Mouse (Mus musculus): ENCODE measurements at regions not wholly inside any gene's neighbourhood (a gene's known extent, or its start where the extent isn't known, plus 50 kb on each side); places are given as distances from the start of the nearest gene placed in this dataset.
"Not testable (repeated sequence)": the region's sequence is repeated elsewhere in the genome, so short reads cannot be mapped to it uniquely, and the experiment has no call there.

DNA sequence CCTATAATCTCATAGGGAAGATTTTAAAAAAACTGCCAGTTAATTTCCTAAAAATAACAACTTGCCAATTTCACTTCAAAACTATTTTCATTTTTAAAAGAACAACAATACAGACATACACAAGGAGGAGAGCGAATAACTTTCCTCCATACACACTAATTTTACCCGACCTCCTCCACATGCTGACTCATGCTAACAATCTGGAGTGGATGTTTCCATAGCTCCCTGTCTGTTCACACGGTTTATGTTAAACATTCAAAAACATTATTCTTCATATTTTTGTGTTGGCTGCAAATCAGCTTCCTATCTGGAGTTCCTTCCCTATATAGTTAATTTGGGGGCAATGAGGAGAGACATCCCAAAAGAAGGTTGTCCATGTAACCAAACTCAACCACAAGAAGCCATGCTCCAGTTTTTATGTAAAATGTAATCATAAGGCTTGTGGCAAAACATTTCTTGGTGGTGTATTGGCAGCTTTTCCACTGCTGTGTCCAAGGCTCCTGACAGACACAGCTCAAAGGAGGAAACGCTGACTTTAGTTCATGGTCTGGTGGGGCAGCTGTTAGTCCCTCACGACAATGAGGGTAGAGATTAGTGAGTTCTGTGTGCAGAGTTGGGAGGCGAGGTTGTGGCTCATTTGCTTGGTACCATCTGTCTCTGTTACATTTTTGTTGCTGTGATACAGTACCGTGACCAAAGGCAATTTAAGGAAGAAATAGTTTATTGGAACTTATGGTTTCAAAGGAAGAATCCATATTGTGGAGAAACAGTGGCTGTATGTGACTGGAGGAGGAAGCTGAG lies 203.1 kb upstream of the Tmc3 start:
- Histone ChIP-seq H3K4me1 (peaks cover 8% of the 10 kb centered on the region), H3K27ac (0 out of 2 replicates have a peak overlapping the region, but pooled peaks have one; percentile 56), H3K36me3 (no peaks in the 10 kb centered on the region), H3K27me3 (ENCODE audit: insufficient read depth, poor library complexity, severe bottlenecking) (no peaks in the 10 kb centered on the region), H3K4me3 (no peak overlapping the region), H3K9me3 (no peaks in the 10 kb centered on the region)
- no peak for DNase-seq (ENCODE audit: low spot score)
- 69% methylated on average over 7 of the region's 7 CpGs for WGBS

DNA sequence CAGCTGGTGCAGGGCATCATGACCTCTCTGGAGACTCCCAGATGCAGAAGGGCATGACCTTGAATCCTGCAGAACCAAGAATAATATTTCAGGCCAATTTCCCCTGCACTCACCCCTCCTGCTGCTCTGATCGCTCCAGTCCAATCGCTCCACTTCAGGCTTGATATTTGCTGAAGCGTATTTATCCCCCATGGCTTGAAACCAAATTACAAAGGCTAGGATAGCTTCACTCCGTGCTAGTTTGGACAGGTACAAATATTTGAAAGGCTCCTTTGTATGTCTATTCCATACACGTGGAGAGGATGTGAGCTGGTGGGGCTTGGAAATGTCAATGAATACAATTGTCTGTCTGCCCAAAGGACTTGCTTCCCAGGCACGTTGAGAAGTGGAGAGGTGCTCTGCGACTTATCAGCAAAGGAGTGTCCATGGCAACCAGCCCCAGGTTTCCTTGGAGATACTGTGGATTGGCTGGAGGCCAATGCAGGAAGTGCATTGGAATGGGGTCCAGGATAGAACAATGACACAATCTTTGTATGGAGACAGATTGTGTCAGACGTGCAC lies 201.8 kb upstream of the Tmc3 start:
- Histone ChIP-seq H3K36me3 (no peaks in the 10 kb centered on the region), H3K27me3 (ENCODE audit: insufficient read depth, poor library complexity, severe bottlenecking) (no peaks in the 10 kb centered on the region), H3K4me1 (peaks cover 8% of the 10 kb centered on the region), H3K27ac (peak overlapping the region; percentile 10; the same call in 1 of the 2 replicates), H3K4me3 (no peak overlapping the region; the same call in 1 of the 2 replicates), H3K9me3 (no peaks in the 10 kb centered on the region)
- 35% methylated on average over 8 of the region's 8 CpGs for WGBS
- peak; percentile 91 for DNase-seq (ENCODE audit: low spot score)

DNA sequence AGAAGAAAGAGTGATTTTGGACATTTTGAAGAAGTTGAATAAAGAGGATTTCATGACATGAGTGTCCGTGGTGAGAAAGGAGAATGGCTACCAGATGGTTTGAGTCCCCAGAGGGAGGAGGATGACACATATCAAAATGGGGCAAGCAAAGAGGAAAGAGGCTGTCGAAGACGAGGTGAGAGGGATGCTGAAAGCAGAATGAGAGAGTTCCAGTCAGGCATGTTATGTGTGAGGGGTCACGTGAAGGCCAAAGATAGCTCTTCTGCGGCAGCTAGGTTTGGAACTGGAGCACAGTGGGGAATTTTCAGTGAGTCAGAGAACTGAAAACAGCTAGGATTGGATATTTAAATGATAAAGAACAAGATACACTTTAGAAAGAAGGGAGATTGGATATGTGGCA lies 193.3 kb upstream of the Tmc3 start:
- Histone ChIP-seq H3K36me3 (no peaks in the 10 kb centered on the region), H3K4me3 (no peak overlapping the region), H3K4me1 (peaks cover 8% of the 10 kb centered on the region), H3K9me3 (no peaks in the 10 kb centered on the region), H3K27ac (no peak overlapping the region), H3K27me3 (ENCODE audit: insufficient read depth, poor library complexity, severe bottlenecking) (no peaks in the 10 kb centered on the region)
- 45% methylated on average over 5 of the region's 5 CpGs for WGBS
- DNase-seq (ENCODE audit: low spot score) = no peak

DNA sequence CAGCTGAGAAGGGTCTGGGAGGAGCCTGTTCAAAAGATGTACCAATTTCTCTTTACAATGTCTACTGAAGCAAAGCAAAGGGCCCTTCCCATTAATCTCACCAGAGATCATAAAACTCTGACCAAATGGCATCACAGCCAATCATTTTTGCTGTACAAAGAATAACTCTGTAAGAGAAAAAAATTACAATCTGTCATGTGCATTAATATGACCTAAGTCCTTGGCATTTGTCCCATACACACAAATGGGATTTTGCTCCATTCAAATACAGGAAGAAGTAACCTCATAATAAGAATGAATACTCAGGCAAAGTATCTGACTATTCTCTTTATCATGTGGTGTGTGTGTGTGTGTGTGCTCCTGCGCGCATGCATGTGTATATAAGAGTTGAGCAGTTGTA lies 192.5 kb upstream of the Tmc3 start:
- Histone ChIP-seq H3K36me3 (no peaks in the 10 kb centered on the region), H3K4me1 (peaks cover 8% of the 10 kb centered on the region), H3K27ac (no peak overlapping the region), H3K4me3 (no peak overlapping the region), H3K9me3 (no peaks in the 10 kb centered on the region), H3K27me3 (ENCODE audit: insufficient read depth, poor library complexity, severe bottlenecking) (no peaks in the 10 kb centered on the region)
- DNase-seq (ENCODE audit: low spot score) = no peak
- 87% methylated on average over 2 of the region's 2 CpGs for WGBS

DNA sequence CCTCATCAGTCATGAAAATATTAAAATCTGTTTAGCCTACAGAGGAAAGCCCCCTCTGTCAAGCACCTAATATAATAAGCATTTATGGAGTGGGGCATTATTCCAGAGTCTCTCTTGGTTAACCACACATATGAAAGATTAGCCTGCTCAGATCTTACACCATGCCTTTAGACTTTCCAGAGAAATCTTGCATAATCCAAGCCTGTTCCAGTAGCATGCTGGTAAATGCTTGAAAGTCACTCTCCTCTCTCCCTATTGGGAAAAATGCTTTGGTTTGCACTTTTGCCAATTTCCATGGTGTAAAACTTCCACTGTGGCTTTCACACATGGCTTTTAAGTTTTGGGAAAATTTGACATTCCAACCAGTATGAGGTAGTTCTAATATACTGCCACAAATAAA lies 192.1 kb upstream of the Tmc3 start:
- Histone ChIP-seq H3K27me3 (ENCODE audit: insufficient read depth, poor library complexity, severe bottlenecking) (no peaks in the 10 kb centered on the region), H3K36me3 (no peaks in the 10 kb centered on the region), H3K9me3 (no peaks in the 10 kb centered on the region), H3K27ac (no peak overlapping the region), H3K4me3 (no peak overlapping the region), H3K4me1 (peaks cover 8% of the 10 kb centered on the region)
- DNase-seq (ENCODE audit: low spot score) = no peak

DNA sequence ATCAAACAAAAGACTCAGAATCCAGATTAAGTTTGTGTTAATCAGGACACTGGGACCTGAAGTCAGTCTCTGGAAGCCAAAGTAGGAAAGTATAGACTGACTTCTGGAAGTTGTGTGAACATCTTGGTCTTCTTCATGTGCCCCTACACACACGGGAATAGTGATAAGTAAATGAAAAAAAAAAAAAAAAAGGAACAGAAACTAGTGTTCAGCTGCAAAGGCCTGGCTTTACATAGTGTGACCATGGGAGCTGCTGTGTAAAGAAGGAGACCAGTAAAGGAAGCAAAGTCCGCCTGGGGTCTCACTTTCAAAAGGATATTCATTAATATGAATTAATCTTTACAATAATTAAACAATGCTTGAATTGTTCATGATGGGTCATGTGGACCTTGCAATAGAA lies 190.6 kb upstream of the Tmc3 start:
- H3K36me3 ChIP-seq = no peaks in the 10 kb centered on the region
- DNase-seq (ENCODE audit: low spot score) = no peak
- no peaks in the 10 kb centered on the region for H3K27me3 ChIP-seq (ENCODE audit: insufficient read depth, poor library complexity, severe bottlenecking)
- WGBS = 62% methylated on average over 2 of the region's 2 CpGs
- no peaks in the 10 kb centered on the region for H3K9me3 ChIP-seq
- H3K27ac ChIP-seq = no peak overlapping the region
- H3K4me3 ChIP-seq = no peak overlapping the region
- peaks cover 8% of the 10 kb centered on the region for H3K4me1 ChIP-seq

DNA sequence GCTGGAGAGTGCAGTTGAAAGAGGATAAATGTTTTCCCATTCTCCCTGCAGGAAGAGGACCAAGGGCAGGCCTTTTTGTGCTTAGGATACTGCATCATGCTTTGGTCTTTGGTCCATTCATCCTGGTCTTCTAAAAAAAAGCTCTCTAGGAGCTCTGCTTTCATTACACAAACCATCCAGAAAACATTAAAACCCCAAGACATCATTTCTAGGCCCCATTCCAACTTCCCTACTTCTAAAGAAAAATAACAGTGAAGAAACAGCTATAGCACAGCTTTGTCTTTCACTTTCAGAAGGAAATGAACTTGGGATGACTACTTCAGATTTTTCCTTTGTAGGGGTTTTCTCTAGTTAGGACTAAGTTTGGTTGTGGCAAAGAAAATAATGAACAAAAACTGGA lies 185.1 kb upstream of the Tmc3 start:
- no peak overlapping the region for H3K4me3 ChIP-seq
- no peaks in the 10 kb centered on the region for H3K9me3 ChIP-seq
- DNase-seq (ENCODE audit: low spot score) = no peak
- no peaks in the 10 kb centered on the region for H3K4me1 ChIP-seq
- no peaks in the 10 kb centered on the region for H3K36me3 ChIP-seq
- no peak overlapping the region for H3K27ac ChIP-seq
- no peaks in the 10 kb centered on the region for H3K27me3 ChIP-seq (ENCODE audit: insufficient read depth, poor library complexity, severe bottlenecking)

DNA sequence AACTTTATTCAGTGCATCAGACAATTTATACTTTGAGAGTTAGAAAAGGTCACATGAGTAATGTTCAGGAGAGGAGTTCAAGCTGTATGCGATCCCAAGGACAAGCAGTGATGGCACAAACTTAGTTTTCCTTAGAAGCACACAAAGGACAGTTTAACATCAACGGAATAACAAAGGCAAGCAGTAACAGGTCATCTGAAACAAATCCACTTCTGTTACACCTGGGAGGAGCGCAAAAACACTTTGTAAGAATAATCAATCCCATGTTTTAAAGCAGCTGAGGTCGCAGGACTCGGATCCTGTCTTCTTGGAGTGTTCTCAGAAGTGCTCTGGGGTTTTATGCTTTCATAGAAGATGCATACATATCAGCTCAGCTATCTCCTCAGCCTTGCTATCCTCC lies 183.7 kb upstream of the Tmc3 start:
- no peak for DNase-seq (ENCODE audit: low spot score)
- H3K4me3 ChIP-seq = no peak overlapping the region
- no peaks in the 10 kb centered on the region for H3K4me1 ChIP-seq
- H3K9me3 ChIP-seq = no peaks in the 10 kb centered on the region
- H3K36me3 ChIP-seq = no peaks in the 10 kb centered on the region
- no peaks in the 10 kb centered on the region for H3K27me3 ChIP-seq (ENCODE audit: insufficient read depth, poor library complexity, severe bottlenecking)
- 80% methylated on average over 5 of the region's 5 CpGs for WGBS
- no peak overlapping the region for H3K27ac ChIP-seq

DNA sequence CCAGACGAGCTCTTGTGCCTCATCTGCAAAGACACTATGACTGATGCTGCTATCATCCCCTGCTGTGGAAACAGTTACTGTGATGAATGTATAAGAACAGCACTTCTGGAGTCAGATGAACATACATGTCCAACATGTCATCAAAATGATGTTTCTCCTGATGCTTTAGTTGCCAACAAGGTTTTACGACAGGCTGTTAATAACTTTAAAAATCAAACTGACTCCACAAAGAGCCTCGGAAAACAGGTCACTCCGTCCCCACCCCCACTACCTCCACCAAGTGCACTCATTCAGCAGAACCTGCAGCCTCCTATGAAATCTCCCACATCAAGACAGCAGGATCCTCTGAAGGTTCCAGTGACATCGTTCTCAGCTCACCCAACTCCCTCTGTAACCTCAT lies 172.0 kb upstream of the Tmc3 start:
- not testable (repeated sequence) for H3K36me3 ChIP-seq; H3K27ac ChIP-seq; H3K4me1 ChIP-seq; H3K4me3 ChIP-seq; H3K9me3 ChIP-seq; H3K27me3 ChIP-seq (ENCODE audit: insufficient read depth, poor library complexity, severe bottlenecking); DNase-seq (ENCODE audit: low spot score)
- WGBS = 77% methylated on average over 5 of the region's 5 CpGs

DNA sequence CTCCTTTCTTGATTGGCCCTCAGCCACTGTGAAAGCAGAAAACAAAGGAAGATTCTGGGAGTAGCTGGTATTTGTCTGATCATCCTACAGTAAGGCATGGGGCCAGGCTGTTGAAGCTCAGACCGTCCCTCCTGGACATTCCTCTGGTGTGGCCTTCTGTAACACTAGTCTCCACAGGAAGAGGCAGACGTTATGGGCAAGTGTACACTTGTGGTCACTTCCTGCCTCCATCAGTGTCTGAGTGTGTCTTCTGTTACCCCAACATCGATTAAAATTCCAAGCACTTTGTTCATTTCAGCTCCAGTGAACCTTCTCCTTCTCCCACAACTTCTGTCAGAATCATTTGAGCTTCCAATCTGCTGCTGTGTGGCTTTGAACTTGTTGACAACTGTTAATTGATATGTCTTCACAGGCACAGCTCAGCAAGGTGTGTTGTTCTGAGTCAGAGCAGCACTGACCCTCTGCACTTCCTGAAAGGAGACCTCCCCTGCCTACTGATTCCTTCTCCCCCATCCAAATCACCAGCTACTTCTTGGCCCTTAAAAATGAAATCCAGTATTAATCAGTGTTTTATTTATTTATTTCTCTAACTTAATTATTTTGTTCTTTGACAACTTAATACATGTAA lies 154.7 kb upstream of the Tmc3 start:
- Histone ChIP-seq H3K36me3 (no peaks in the 10 kb centered on the region), H3K9me3 (no peaks in the 10 kb centered on the region), H3K4me1 (0 out of 2 replicates have a peak, but pooled peaks cover 4% of the 10 kb centered on the region), H3K4me3 (no peak overlapping the region), H3K27me3 (ENCODE audit: insufficient read depth, poor library complexity, severe bottlenecking) (no peaks in the 10 kb centered on the region), H3K27ac (no peak overlapping the region)
- WGBS = 64% methylated on average over 3 of the region's 3 CpGs
- DNase-seq (ENCODE audit: low spot score) = no peak

DNA sequence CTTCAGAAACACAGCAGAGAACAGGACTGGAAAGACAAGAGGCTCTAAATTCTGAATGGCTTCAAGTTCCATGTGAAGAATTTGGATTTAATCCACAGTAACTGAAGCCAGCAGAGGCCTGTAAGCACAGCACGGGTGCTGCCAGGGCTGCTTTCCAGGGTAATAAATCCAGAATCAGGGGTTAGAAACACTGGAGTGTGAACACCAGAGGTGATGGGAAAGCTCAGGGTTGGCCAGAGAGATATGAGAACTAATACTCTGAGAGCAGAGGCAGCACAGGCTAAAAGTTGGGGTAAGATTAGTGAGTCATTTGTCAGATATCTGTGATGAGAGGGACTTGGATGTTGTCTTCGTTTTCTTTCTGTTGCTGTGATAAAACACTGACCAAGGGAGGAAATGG lies 153.6 kb upstream of the Tmc3 start:
- 51% methylated on average over 2 of the region's 2 CpGs for WGBS
- Histone ChIP-seq H3K9me3 (no peaks in the 10 kb centered on the region), H3K36me3 (no peaks in the 10 kb centered on the region), H3K4me1 (0 out of 2 replicates have a peak, but pooled peaks cover 4% of the 10 kb centered on the region), H3K27ac (no peak overlapping the region), H3K27me3 (ENCODE audit: insufficient read depth, poor library complexity, severe bottlenecking) (no peaks in the 10 kb centered on the region), H3K4me3 (no peak overlapping the region)
- DNase-seq (ENCODE audit: low spot score) = no peak

DNA sequence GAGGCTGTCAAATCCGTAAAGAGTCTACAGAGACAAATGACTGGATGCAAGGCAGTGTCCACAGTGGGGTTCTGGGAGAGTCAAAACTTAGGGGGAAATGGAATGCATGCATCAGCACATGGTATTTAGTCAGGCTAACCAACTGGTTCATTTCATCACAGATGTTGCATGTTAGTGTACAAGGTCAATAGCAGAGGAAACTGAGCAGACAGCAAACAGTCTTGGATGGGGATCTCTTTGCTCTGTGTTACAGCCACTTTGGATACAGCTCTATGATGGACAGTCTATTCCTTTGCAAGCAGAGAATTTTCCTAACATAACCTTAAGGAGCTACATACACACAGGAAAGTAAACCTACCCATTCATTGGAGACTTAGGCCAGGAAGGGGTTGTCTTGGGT lies 151.9 kb upstream of the Tmc3 start:
- no peaks in the 10 kb centered on the region for H3K27me3 ChIP-seq (ENCODE audit: insufficient read depth, poor library complexity, severe bottlenecking)
- no peak overlapping the region for H3K4me3 ChIP-seq
- no peak for DNase-seq (ENCODE audit: low spot score)
- H3K27ac ChIP-seq = no peak overlapping the region
- no peaks in the 10 kb centered on the region for H3K36me3 ChIP-seq
- H3K9me3 ChIP-seq = no peaks in the 10 kb centered on the region
- WGBS = 87% methylated on average over 1 of the region's 1 CpGs
- 0 out of 2 replicates have a peak, but pooled peaks cover 4% of the 10 kb centered on the region for H3K4me1 ChIP-seq

DNA sequence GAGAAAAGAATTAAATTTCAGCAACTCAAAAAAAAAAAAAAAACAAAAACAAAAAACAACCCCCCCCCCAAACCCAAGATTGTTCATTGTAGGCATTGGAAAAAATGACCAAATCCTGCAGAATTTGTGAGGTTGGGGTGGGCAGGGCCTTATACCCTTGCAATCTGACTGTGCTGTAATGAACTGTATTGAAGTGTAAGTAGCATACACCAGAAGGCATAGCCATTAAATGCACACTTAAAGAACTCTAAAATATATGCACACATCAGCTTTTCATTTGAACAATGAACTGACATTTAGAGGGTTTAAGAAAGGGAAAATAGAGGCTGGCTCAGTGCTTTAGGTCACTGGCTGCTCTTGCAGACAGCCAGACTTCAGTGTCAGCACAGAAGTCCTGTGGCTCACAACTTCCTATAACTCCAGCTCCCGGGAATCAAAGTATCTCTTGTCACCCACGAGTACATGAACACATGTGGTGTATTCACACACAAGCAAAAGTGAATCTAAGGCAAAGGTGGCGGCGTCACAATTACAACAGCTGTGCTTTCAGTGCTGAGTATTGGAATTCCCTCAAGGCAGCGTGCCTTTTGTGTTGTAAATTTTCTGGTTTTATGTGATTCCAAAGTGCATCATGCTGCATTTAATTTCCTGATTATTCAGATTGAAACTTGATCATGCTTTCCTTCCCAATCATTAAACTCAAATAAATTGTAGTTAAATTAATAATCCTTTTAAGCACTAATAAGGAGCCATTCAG lies 150.6 kb upstream of the Tmc3 start:
- 68% methylated on average over 5 of the region's 5 CpGs for WGBS
- Histone ChIP-seq H3K27ac (no peak overlapping the region), H3K4me3 (no peak overlapping the region), H3K27me3 (ENCODE audit: insufficient read depth, poor library complexity, severe bottlenecking) (no peaks in the 10 kb centered on the region), H3K36me3 (no peaks in the 10 kb centered on the region), H3K4me1 (peaks cover 7% of the 10 kb centered on the region; the same call in 1 of the 2 replicates), H3K9me3 (no peaks in the 10 kb centered on the region)
- no peak for DNase-seq (ENCODE audit: low spot score)

All from heart, embryonic 10.5 days (tissue).